Mouse (Mus musculus) cerebellum, postnatal 25 days (tissue): Measurements from ENCODE around the gene Vmn2r10.
"Not testable (repeated sequence)": the region's sequence is repeated elsewhere in the genome, so short reads cannot be mapped to it uniquely, and the experiment has no call there.

Source experiments
- DNase-seq, 2 experiments: peaks; one replicate each; pipeline ENCODE4 v3.0.0; 2021; ENCODE audit warnings: mixed read lengths in 2 of 2

Vmn2r10 gene

GRCm38 (mm10) chr5:109006427-109006826 lies at the start of gene Vmn2r10:
Gene Vmn2r10, minus strand, starts transcription at chr5:109006527.
- not testable (repeated sequence) for DNase-seq

GRCm38 (mm10) chr5:109055286-109055685 lies 49.0 kb upstream of the Vmn2r10 start:
- DNase-seq, result no peak

DNA sequence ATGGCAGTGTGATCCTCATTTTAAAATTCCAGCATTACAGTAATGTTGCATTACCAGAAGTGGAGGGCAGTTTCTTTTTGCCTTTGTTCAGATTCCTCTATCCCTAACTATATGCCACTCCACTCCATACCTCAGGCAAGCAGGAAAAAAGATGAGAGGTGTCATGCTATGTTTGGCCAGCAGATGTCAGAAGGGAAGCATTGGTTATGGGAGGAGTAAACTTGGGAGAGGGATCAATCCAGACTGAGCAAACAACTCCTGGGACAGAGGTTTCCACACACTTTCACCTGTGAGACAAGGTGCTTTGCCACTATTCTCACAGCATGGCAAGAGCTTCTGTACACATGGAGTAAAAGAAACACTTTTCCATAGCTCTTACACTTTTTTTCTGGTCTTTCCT lies 26.3 kb upstream of the Vmn2r10 start:
- DNase-seq, result no peak

GRCm38 (mm10) chr5:108988924-108989323 lies 17.4 kb downstream of the Vmn2r10 start:
- DNase-seq, result no peak
